In genomic region chr6:31840621-31841020, GRCm38 (mm10) we compare ENCODE assay signal across 20 mouse cellular contexts.
DNase-seq lines count a peak whose midpoint lies in the region; ATAC-seq and TF ChIP-seq lines count a peak whose summit lies in the region.
"Had no signal": no experiment of that assay in that cellular context is flagged by ENCODE, and none has a peak within 500 bp of the region (broad histone marks: within the 10 kb centered on the region; RNA-seq: fewer than 3 reads in every experiment).

No protein-coding gene starts in this region.

- peak; percentile 62 to 80 for DNase-seq in cerebellum, postnatal 10 days
- no peak for DNase-seq in cerebellum, adult 11 months
- DNase-seq in lung, postnatal 36 days = peak; percentile 13
- no peak for DNase-seq in lung, adult 18-20 months
- DNase-seq in induced T-regulatory cell, adult 2 months (ENCODE audit: low read depth) = peak; percentile 2
- DNase-seq in right cerebral cortex, postnatal 36 days (ENCODE audit: low spot score in 2 of 2) = no peak
- DNase-seq: gastrocnemius, postnatal 14 days; heart, postnatal 36 days; kidney, adult 8-10 months; liver, embryonic 13.5 days; right cerebral cortex, postnatal 25 days; thymus, postnatal 14 days had no signal

- no peaks in the 10 kb centered on the region for H3K9me3 ChIP-seq in intestine, postnatal 0 days (ENCODE audit: control insufficient read depth)
- no peaks in the 10 kb centered on the region for H3K9me3 ChIP-seq in intestine, embryonic 16.5 days (ENCODE audit: control insufficient read depth, low read length)
- H3K9me3 ChIP-seq: embryonic facial prominence, embryonic 13.5 days; hindbrain, embryonic 15.5 days; limb, embryonic 10.5 days; liver, embryonic 13.5 days; neural tube, embryonic 13.5 days had no signal

- H3K4me3 ChIP-seq in intestine, postnatal 0 days (ENCODE audit: low read depth, low read length) = no peak overlapping the region
- H3K4me3 ChIP-seq in intestine, embryonic 16.5 days (ENCODE audit: low read length) = no peak overlapping the region
- H3K4me3 ChIP-seq: embryonic facial prominence, embryonic 13.5 days; hindbrain, embryonic 15.5 days; limb, embryonic 10.5 days; liver, embryonic 13.5 days; neural tube, embryonic 13.5 days had no signal

- no peak overlapping the region for H3K4me2 ChIP-seq in intestine, postnatal 0 days (replicated peaks; ENCODE audit: low read depth)
- H3K4me2 ChIP-seq in intestine, embryonic 16.5 days (ENCODE audit: low read depth, low read length) = no peak overlapping the region
- H3K4me2 ChIP-seq: embryonic facial prominence, embryonic 13.5 days; heart, embryonic 11.5 days; hindbrain, embryonic 15.5 days; liver, embryonic 13.5 days; midbrain, embryonic 11.5 days; neural tube, embryonic 13.5 days had no signal

- no peak for ATAC-seq in intestine, postnatal 0 days
- ATAC-seq in intestine, embryonic 16.5 days = no peak

- no peaks in the 10 kb centered on the region for H3K4me1 ChIP-seq in intestine, postnatal 0 days (replicated peaks; ENCODE audit: control insufficient read depth, insufficient read depth, low read length)
- H3K4me1 ChIP-seq in intestine, embryonic 16.5 days (ENCODE audit: control insufficient read depth, insufficient read depth, low read length) = no peaks in the 10 kb centered on the region
- H3K4me1 ChIP-seq: embryonic facial prominence, embryonic 13.5 days; hindbrain, embryonic 15.5 days; limb, embryonic 10.5 days; liver, embryonic 13.5 days had no signal

- H3K36me3 ChIP-seq in intestine, postnatal 0 days (ENCODE audit: control insufficient read depth, insufficient read depth) = no peaks in the 10 kb centered on the region
- H3K36me3 ChIP-seq in intestine, embryonic 16.5 days (ENCODE audit: control insufficient read depth, insufficient read depth, low read length) = no peaks in the 10 kb centered on the region
- H3K36me3 ChIP-seq: embryonic facial prominence, embryonic 13.5 days; hindbrain, embryonic 15.5 days; limb, embryonic 10.5 days; liver, embryonic 13.5 days; neural tube, embryonic 13.5 days had no signal

- H3K27me3 ChIP-seq in intestine, postnatal 0 days (replicated peaks; ENCODE audit: control insufficient read depth, insufficient read depth, low read length) = no peaks in the 10 kb centered on the region
- no peaks in the 10 kb centered on the region for H3K27me3 ChIP-seq in intestine, embryonic 16.5 days (replicated peaks; ENCODE audit: control insufficient read depth, insufficient read depth, low read length)
- H3K27me3 ChIP-seq: embryonic facial prominence, embryonic 13.5 days; hindbrain, embryonic 15.5 days; liver, embryonic 13.5 days; neural tube, embryonic 13.5 days had no signal

- 88% methylated on average over 4 of the region's 4 CpGs for WGBS in intestine, postnatal 0 days
- WGBS in intestine, embryonic 16.5 days = 89% methylated on average over 4 of the region's 4 CpGs

- no peak overlapping the region for H3K27ac ChIP-seq in intestine, postnatal 0 days (ENCODE audit: low read depth, low read length)
- no peak overlapping the region for H3K27ac ChIP-seq in intestine, embryonic 16.5 days (ENCODE audit: low read length)
- H3K27ac ChIP-seq: embryonic facial prominence, embryonic 13.5 days; hindbrain, embryonic 15.5 days; limb, embryonic 10.5 days; liver, embryonic 13.5 days; neural tube, embryonic 13.5 days had no signal

- TF ChIP-seq CTCF in intestine, postnatal 0 days (IDR thresholded peaks at IDR 0.05; ENCODE audit: low read depth) = peak; percentile 18; the same call in 1 of the 2 replicates

- no peak overlapping the region for H3K9ac ChIP-seq in intestine, postnatal 0 days (ENCODE audit: low read depth, low read length)
- no peak overlapping the region for H3K9ac ChIP-seq in intestine, embryonic 16.5 days (ENCODE audit: low read depth, low read length)
- H3K9ac ChIP-seq: embryonic facial prominence, embryonic 13.5 days; hindbrain, embryonic 15.5 days; liver, embryonic 13.5 days; neural tube, embryonic 13.5 days had no signal

Comparison
In these comparisons a context has a peak if more than half of its experiments do, and no peak if none do; other contexts are left out.
1. DNase-seq: peak in cerebellum, postnatal 10 days (2 of 2), lung, postnatal 36 days (single experiment) and induced T-regulatory cell, adult 2 months (single experiment); none in cerebellum, adult 11 months (single experiment), lung, adult 18-20 months (0 of 2) and right cerebral cortex, postnatal 36 days (0 of 2).